In genomic region chr2:60124648-60125048, GRCm38 (mm10) we compare ENCODE assay signal across 8 mouse cellular contexts.
DNase-seq lines count a peak whose midpoint lies in the region; ATAC-seq and TF ChIP-seq lines count a peak whose summit lies in the region.

No protein-coding gene starts in this region.

- H3K79me3 ChIP-seq in C2C12 (ENCODE audit: low read depth) = peaks cover 31% of the 10 kb centered on the region

- H3ac ChIP-seq in C2C12 (ENCODE audit: control insufficient read depth, insufficient read length, low read depth) = peak overlapping the region; percentile 89

- H3K4me3 ChIP-seq in C2C12 (ENCODE audit: insufficient read depth, poor library complexity, severe bottlenecking) = peak overlapping the region; percentile 78
- H3K4me3 ChIP-seq in heart, embryonic 16.5 days (ENCODE audit: low read length) = peak overlapping the region; percentile 89
- H3K4me3 ChIP-seq in neural tube, embryonic 13.5 days = peak overlapping the region; percentile 89

- H3K27me3 ChIP-seq in C2C12 (ENCODE audit: control insufficient read depth, insufficient read depth, insufficient read length) = no peaks in the 10 kb centered on the region
- H3K27me3 ChIP-seq in heart, embryonic 16.5 days (ENCODE audit: control insufficient read depth, insufficient read depth, low read length) = no peaks in the 10 kb centered on the region
- no peaks in the 10 kb centered on the region for H3K27me3 ChIP-seq in neural tube, embryonic 13.5 days

- H3K36me3 ChIP-seq in C2C12 (ENCODE audit: control insufficient read depth, insufficient read depth) = no peaks in the 10 kb centered on the region
- no peaks in the 10 kb centered on the region for H3K36me3 ChIP-seq in heart, embryonic 16.5 days (ENCODE audit: control insufficient read depth, insufficient read depth)
- no peaks in the 10 kb centered on the region for H3K36me3 ChIP-seq in neural tube, embryonic 13.5 days

- peak; percentile 79 for DNase-seq in adrenal gland, postnatal 10 days
- peak; percentile 70 to 79 for DNase-seq in kidney, postnatal 4 days
- peak; percentile 56 to 57 for DNase-seq in lung, adult 18-20 months
- DNase-seq in testis, postnatal 14 days (ENCODE audit: low spot score) = peak; percentile 69

- ATAC-seq in erythroid progenitor cell, adult 5-6 weeks (replicated peaks; ENCODE audit: low FRiP score, poor library complexity, severe bottlenecking) = peak; percentile 58
- ATAC-seq in heart, embryonic 16.5 days (replicated peaks; ENCODE audit: extremely low read depth, insufficient read depth, low FRiP score) = peak; percentile 79
- ATAC-seq in neural tube, embryonic 13.5 days (ENCODE audit: low read depth) = peak; percentile 73

- no peaks in the 10 kb centered on the region for H3K9me3 ChIP-seq in heart, embryonic 16.5 days (replicated peaks; ENCODE audit: control insufficient read depth, low read length)
- no peaks in the 10 kb centered on the region for H3K9me3 ChIP-seq in neural tube, embryonic 13.5 days

- H3K9ac ChIP-seq in heart, embryonic 16.5 days (ENCODE audit: low read length) = peak overlapping the region; percentile 98
- peak overlapping the region; percentile 100 for H3K9ac ChIP-seq in neural tube, embryonic 13.5 days

- peaks cover 49% of the 10 kb centered on the region for H3K79me2 ChIP-seq in C2C12 (ENCODE audit: control insufficient read depth, insufficient read depth)

- WGBS in heart, embryonic 16.5 days = 1% methylated on average over 40 of the region's 47 CpGs
- 0% methylated on average over 38 of the region's 47 CpGs for WGBS in neural tube, embryonic 13.5 days

- H3K4me1 ChIP-seq in heart, embryonic 16.5 days (ENCODE audit: control insufficient read depth, insufficient read depth, low read length) = peaks cover 19% of the 10 kb centered on the region
- peaks cover 50% of the 10 kb centered on the region for H3K4me1 ChIP-seq in neural tube, embryonic 13.5 days (replicated peaks)

- peak overlapping the region; percentile 98 for H3K27ac ChIP-seq in heart, embryonic 16.5 days (ENCODE audit: low read length)
- H3K27ac ChIP-seq in neural tube, embryonic 13.5 days (replicated peaks) = peak overlapping the region; percentile 100

- no peak for TF ChIP-seq CTCF in C2C12 (IDR thresholded peaks at IDR 0.05; ENCODE audit: control insufficient read depth, insufficient read depth, insufficient read length)

- H3K4me2 ChIP-seq in heart, embryonic 16.5 days (ENCODE audit: low read depth, low read length) = peak overlapping the region; percentile 65
- H3K4me2 ChIP-seq in neural tube, embryonic 13.5 days = peak overlapping the region; percentile 61

TF ChIP-seq in C2C12, 6 proteins besides CTCF, POLR2A, EP300 and RAD21:
- TF ChIP-seq MYOG (IDR thresholded peaks at IDR 0.05; ENCODE audit: control insufficient read depth, extremely low read depth, insufficient read length) = no peak
- TF ChIP-seq MAX (IDR thresholded peaks at IDR 0.05) = no peak
- no peak for TF ChIP-seq USF1 (IDR thresholded peaks at IDR 0.05; ENCODE audit: low read depth)
- TF ChIP-seq FOSL1 (IDR thresholded peaks at IDR 0.05; ENCODE audit: insufficient read depth, low read length, poor library complexity, severe bottlenecking) = no peak
- TF ChIP-seq CEBPB (IDR thresholded peaks at IDR 0.05; ENCODE audit: low read depth) = no peak
- TF ChIP-seq MYOD1 (IDR thresholded peaks at IDR 0.05; ENCODE audit: control insufficient read depth, insufficient read length, low read depth) = no peak

Comparison
In these comparisons a context has a peak if more than half of its experiments do, and no peak if none do; other contexts are left out.
1. Peak in every context shown above with its lines: DNase-seq, ATAC-seq, H3K4me3 ChIP-seq and H3K27ac ChIP-seq.